ENCODE assay signal across 8 mouse cellular contexts in genomic region chr10:81192968-81193501, GRCm38 (mm10). TPM values are rescaled to one million over a fixed set of nuclear protein-coding genes. Genes with fewer than 3 reads are reported as not detected.
DNase-seq lines count a peak whose midpoint lies in the region; ATAC-seq lines count a peak whose summit lies in the region.

No protein-coding gene starts in this region.

- 4% methylated on average over 19 of the region's 19 CpGs for WGBS in lung, embryonic 15.5 days
- whole genome bisulfite sequencing in liver, embryonic 11.5 days = 5% methylated on average over 19 of the region's 19 CpGs

- peak overlapping the region; percentile 72 for H3K9ac ChIP-seq in lung, embryonic 15.5 days
- H3K9ac ChIP-seq in liver, embryonic 11.5 days (ENCODE audit: low read depth, low read length) = peak overlapping the region; percentile 86

- no peak for DNase-seq in lung, postnatal 10 days
- peak; percentile 41 to 54 for DNase-seq in heart, postnatal 36 days
- DNase-seq in liver, embryonic 11.5 days (ENCODE audit: low spot score) = no peak
- peak; percentile 60 for DNase-seq in retina, embryonic 14.5 days (ENCODE audit: low spot score)
- no peak for DNase-seq in urinary bladder, postnatal 25 days (ENCODE audit: low spot score)
- DNase-seq in urinary bladder, postnatal 14 days (ENCODE audit: low spot score) = no peak

- intact Hi-C loops in heart, postnatal 36 days (cut with DNase I) = loop anchor here (10.0 kb wide), 1 partner anchor 252 kb away; no protein-coding TSS in a partner anchor

- H3K4me1 ChIP-seq in lung, embryonic 15.5 days = peaks cover 32% of the 10 kb centered on the region
- H3K4me1 ChIP-seq in liver, embryonic 11.5 days (replicated peaks; ENCODE audit: control insufficient read depth, insufficient read depth, low read length) = peaks cover 36% of the 10 kb centered on the region

- H3K36me3 ChIP-seq in lung, embryonic 15.5 days = peaks cover 18% of the 10 kb centered on the region
- peaks cover 18% of the 10 kb centered on the region; the same call in 1 of the 2 replicates for H3K36me3 ChIP-seq in liver, embryonic 11.5 days (ENCODE audit: control insufficient read depth, insufficient read depth, low read length)

- 0 out of 2 replicates have a peak, but pooled peaks have one; percentile 2 for ATAC-seq in lung, embryonic 15.5 days (ENCODE audit: borderline replicate concordance, extremely low read depth, low FRiP score, low TSS enrichment)
- ATAC-seq in common myeloid progenitor, adult 5-6 weeks (replicated peaks; ENCODE audit: low read depth, poor library complexity, severe bottlenecking) = 0 out of 2 replicates have a peak, but pooled peaks have one; percentile 9
- ATAC-seq in liver, embryonic 11.5 days (replicated peaks; ENCODE audit: low FRiP score) = peak; percentile 19

- H3K4me2 ChIP-seq in lung, embryonic 15.5 days = peak overlapping the region; percentile 96
- peak overlapping the region; percentile 99 for H3K4me2 ChIP-seq in liver, embryonic 11.5 days

- H3K9me3 ChIP-seq in lung, embryonic 15.5 days = no peaks in the 10 kb centered on the region
- H3K9me3 ChIP-seq in liver, embryonic 11.5 days (ENCODE audit: control insufficient read depth, low read length) = no peaks in the 10 kb centered on the region

- peaks cover 44% of the 10 kb centered on the region for H3K27me3 ChIP-seq in lung, embryonic 15.5 days
- peaks cover 32% of the 10 kb centered on the region for H3K27me3 ChIP-seq in liver, embryonic 11.5 days (replicated peaks; ENCODE audit: control insufficient read depth, insufficient read depth, low read length)

- peak overlapping the region; percentile 65 for H3K4me3 ChIP-seq in lung, embryonic 15.5 days
- peak overlapping the region; percentile 64 for H3K4me3 ChIP-seq in liver, embryonic 11.5 days (ENCODE audit: low read depth, low read length)

- H3K27ac ChIP-seq in lung, embryonic 15.5 days = peak overlapping the region; percentile 95
- peak overlapping the region; percentile 85; the same call in 1 of the 2 replicates for H3K27ac ChIP-seq in liver, embryonic 11.5 days (ENCODE audit: low read depth, low read length)

RNA-seq across cellular contexts. Expression of gene Nmrk2, which starts 8.8 kb away (rescaled TPM):
- 0.11 and 0.30 TPM in 2 replicates for polyA plus RNA-seq in lung, embryonic 15.5 days (2015; fragmentation: Nextera tagmentation; extraction: Ambion mirVana)
- total RNA-seq in common myeloid progenitor, adult 5-6 weeks (2017) = not detected in 2 replicates
- total RNA-seq in heart, postnatal 36 days (2021) = 1 to 10 TPM; 7.8 to 7.9 TPM
- not detected in 2 replicates for polyA plus RNA-seq in liver, embryonic 11.5 days (2014; fragmentation: Nextera tagmentation; extraction: Ambion mirVana)

RNA-seq across cellular contexts. Expression of gene 4930442H23Rik, which starts 9.4 kb away (rescaled TPM):
- polyA plus RNA-seq in lung, embryonic 15.5 days (2015; fragmentation: Nextera tagmentation; extraction: Ambion mirVana) = 0.16 TPM in 2 replicates
- not detected in 2 replicates for total RNA-seq in common myeloid progenitor, adult 5-6 weeks (2017)
- total RNA-seq in heart, postnatal 36 days (2021) = not detected
- not detected in 2 replicates for polyA plus RNA-seq in liver, embryonic 11.5 days (2014; fragmentation: Nextera tagmentation; extraction: Ambion mirVana)

RNA-seq across cellular contexts. Expression of gene Dapk3, which starts 10.2 kb away (rescaled TPM):
- 52.6 and 56.1 TPM in 2 replicates for polyA plus RNA-seq in lung, embryonic 15.5 days (2015; fragmentation: Nextera tagmentation; extraction: Ambion mirVana)
- total RNA-seq in common myeloid progenitor, adult 5-6 weeks (2017) = 14.3 and 29.8 TPM in 2 replicates
- total RNA-seq in heart, postnatal 36 days (2021) = 10 to 100 TPM; 31.0 to 31.3 TPM
- 44.5 and 45.6 TPM in 2 replicates for polyA plus RNA-seq in liver, embryonic 11.5 days (2014; fragmentation: Nextera tagmentation; extraction: Ambion mirVana)

RNA-seq across cellular contexts. Expression of gene Eef2, which starts 16.6 kb away (rescaled TPM):
- polyA plus RNA-seq in lung, embryonic 15.5 days (2015; fragmentation: Nextera tagmentation; extraction: Ambion mirVana) = 567 and 596 TPM in 2 replicates
- 1,623 and 1,948 TPM in 2 replicates for total RNA-seq in common myeloid progenitor, adult 5-6 weeks (2017)
- 1,000 to 10,000 TPM; 1,005 to 1,085 TPM for total RNA-seq in heart, postnatal 36 days (2021)
- polyA plus RNA-seq in liver, embryonic 11.5 days (2014; fragmentation: Nextera tagmentation; extraction: Ambion mirVana) = 626 and 647 TPM in 2 replicates

RNA-seq across cellular contexts. Expression of gene Pias4, which starts 25.3 kb away (rescaled TPM):
- 41.0 and 47.5 TPM in 2 replicates for polyA plus RNA-seq in lung, embryonic 15.5 days (2015; fragmentation: Nextera tagmentation; extraction: Ambion mirVana)
- total RNA-seq in common myeloid progenitor, adult 5-6 weeks (2017) = 8.4 and 17.5 TPM in 2 replicates
- total RNA-seq in heart, postnatal 36 days (2021) = 10 to 100 TPM; 14.0 to 17.1 TPM
- polyA plus RNA-seq in liver, embryonic 11.5 days (2014; fragmentation: Nextera tagmentation; extraction: Ambion mirVana) = 41.2 and 50.9 TPM in 2 replicates

Comparison
In these comparisons a context has a peak if more than half of its experiments do, and no peak if none do; other contexts are left out.
1. DNase-seq: peak in heart, postnatal 36 days (2 of 2) and retina, embryonic 14.5 days (single experiment); none in lung, postnatal 10 days (single experiment), liver, embryonic 11.5 days (single experiment), urinary bladder, postnatal 25 days (single experiment) and urinary bladder, postnatal 14 days (single experiment).
2. Peak in every context shown above with its lines, with median percentiles within 50 percentile points of each other: ATAC-seq.